Mouse (Mus musculus): ENCODE measurements around the gene Ppp1r13b.

DNA sequence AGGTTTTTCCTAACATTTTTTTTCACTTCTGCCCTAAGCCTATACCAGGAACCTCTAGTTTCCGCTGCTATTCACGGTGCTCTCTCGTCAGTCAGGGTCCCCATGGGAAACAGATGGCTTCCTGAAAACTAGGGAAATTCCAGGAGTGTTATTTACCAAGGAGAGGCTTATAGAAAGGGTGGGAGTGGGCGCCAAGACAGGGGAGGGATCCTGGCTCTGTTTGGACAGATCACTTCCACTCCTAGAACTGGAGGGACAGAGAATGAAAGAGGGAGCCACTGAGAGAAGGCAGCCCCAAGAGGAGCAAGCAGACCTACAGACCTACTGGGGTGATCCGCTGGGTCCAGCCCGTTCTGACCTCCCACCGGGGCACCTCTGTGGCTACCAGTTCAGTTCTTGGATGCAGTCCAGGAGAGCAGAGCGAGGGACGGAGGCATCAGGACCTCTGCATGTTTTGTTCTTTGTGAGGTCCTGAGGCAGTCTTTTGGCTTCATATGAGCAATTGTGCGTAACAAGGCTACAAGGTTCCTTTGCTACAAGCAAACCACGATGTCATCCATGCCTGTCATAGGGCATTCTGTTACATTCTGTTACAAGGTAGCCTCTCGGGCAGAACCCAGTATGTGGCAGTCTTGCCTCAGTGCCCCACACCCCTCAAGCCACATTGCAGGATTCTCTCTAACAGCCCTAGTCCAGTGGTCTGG lies 8.8 kb upstream of the Ppp1r13b start:
- no peak for TF ChIP-seq GATA1 (IDR thresholded peaks at IDR 0.05; ENCODE audit: low read length)
- TF ChIP-seq TAL1 (IDR thresholded peaks at IDR 0.05; ENCODE audit: low read length) = no peak
